Mouse (Mus musculus): ENCODE measurements at regions not wholly inside any gene's neighbourhood (a gene's known extent, or its start where the extent isn't known, plus 50 kb on each side); places are given as distances from the start of the nearest gene placed in this dataset.
A peak's percentile ranks its signal among the peaks of the same experiment; 100 is the strongest.
"Not testable (repeated sequence)": the region's sequence is repeated elsewhere in the genome, so short reads cannot be mapped to it uniquely, and the experiment has no call there.

- DNase-seq (ENCODE audit: low spot score in 2 of 2) = no peak
These were observed 258.8 kb upstream of the St6gal2 start for GRCm38 (mm10) chr17:55186361-55186760.

- DNase-seq (ENCODE audit: low spot score in 2 of 2) = no peak
These were observed 258.4 kb upstream of the St6gal2 start for GRCm38 (mm10) chr17:55186826-55187225.

- no peak for DNase-seq (ENCODE audit: low spot score in 2 of 2)
These were observed 238.6 kb upstream of the St6gal2 start for GRCm38 (mm10) chr17:55206585-55206984.

- not testable (repeated sequence) for DNase-seq (ENCODE audit: low spot score in 2 of 2)
These were observed 226.7 kb upstream of the St6gal2 start for GRCm38 (mm10) chr17:55218176-55219099.

- DNase-seq (ENCODE audit: low spot score in 2 of 2) = no peak
These were observed 221.1 kb upstream of the St6gal2 start for GRCm38 (mm10) chr17:55224058-55224457.

- DNase-seq (ENCODE audit: low spot score in 2 of 2) = no peak
These were observed 210.9 kb upstream of the St6gal2 start for GRCm38 (mm10) chr17:55234262-55234661.

GRCm38 (mm10) chr17:55262638-55263037 lies 182.5 kb upstream of the St6gal2 start:
- no peak for DNase-seq (ENCODE audit: low spot score in 2 of 2)

- no peak for DNase-seq (ENCODE audit: low spot score in 2 of 2)
These were observed 168.6 kb upstream of the St6gal2 start for GRCm38 (mm10) chr17:55276541-55276940.

- peak in 1 of 2 experiments; percentile 24 for DNase-seq (ENCODE audit: low spot score in 2 of 2)
These were observed 163.9 kb upstream of the St6gal2 start for GRCm38 (mm10) chr17:55281276-55281675.

GRCm38 (mm10) chr17:55288589-55288988 lies 156.6 kb upstream of the St6gal2 start:
- no peak for DNase-seq (ENCODE audit: low spot score in 2 of 2)

GRCm38 (mm10) chr17:55292656-55293055 lies 152.5 kb upstream of the St6gal2 start:
- peak in 1 of 2 experiments; percentile 47 for DNase-seq (ENCODE audit: low spot score in 2 of 2)

GRCm38 (mm10) chr17:55296701-55297100 lies 148.5 kb upstream of the St6gal2 start:
- no peak for DNase-seq (ENCODE audit: low spot score in 2 of 2)

- no peak for DNase-seq (ENCODE audit: low spot score in 2 of 2)
These were observed 146.3 kb upstream of the St6gal2 start for GRCm38 (mm10) chr17:55298852-55299251.

- DNase-seq (ENCODE audit: low spot score in 2 of 2) = no peak
These were observed 124.2 kb upstream of the St6gal2 start for GRCm38 (mm10) chr17:55320959-55321358.

GRCm38 (mm10) chr17:55359305-55359704 lies 85.9 kb upstream of the St6gal2 start:
- DNase-seq (ENCODE audit: low spot score in 2 of 2) = no peak

- no peak for DNase-seq (ENCODE audit: low spot score in 2 of 2)
These were observed 78.1 kb upstream of the St6gal2 start for GRCm38 (mm10) chr17:55367064-55367463.

GRCm38 (mm10) chr17:55367464-55368207 lies 77.5 kb upstream of the St6gal2 start:
- no peak for DNase-seq (ENCODE audit: low spot score in 2 of 2)
